Mouse (Mus musculus) intestine, embryonic 16.5 days (tissue): ENCODE results near the gene Sst. TPM values are rescaled to one million over a fixed set of nuclear protein-coding genes. Genes with fewer than 3 reads are reported as not detected.

Experiments used
- ATAC-seq: fragments of 200-750 bp; cut with Nextera tagmentation; 2 replicates; pipeline ENCODE4 v1.8.0; 2017; ENCODE audit warnings: moderate TSS enrichment, moderate library complexity
- H3K27ac ChIP-seq: fragments of 300-500 bp; sonication (generic); 2 replicates; pipeline ENCODE4 v1.5.1; 2014; ENCODE audit warnings: mild to moderate bottlenecking, low read length
- H3K27me3 ChIP-seq: fragments of 300-500 bp; sonication (generic); replicated peaks from 2 replicates; pipeline ENCODE4 v1.6.1; 2014; ENCODE audit warnings: low read length, control low read depth, mixed read lengths; ENCODE audit not compliant: control insufficient read depth, insufficient read depth
- H3K36me3 ChIP-seq: fragments of 300-500 bp; sonication (generic); 2 replicates; pipeline ENCODE4 v1.6.1; 2014; ENCODE audit warnings: low read length, control low read depth; ENCODE audit not compliant: control insufficient read depth, insufficient read depth
- H3K4me1 ChIP-seq: fragments of 300-500 bp; sonication (generic); 2 replicates; pipeline ENCODE4 v1.6.1; 2014; ENCODE audit warnings: low read length, control low read depth, mixed read lengths; ENCODE audit not compliant: control insufficient read depth, insufficient read depth
- H3K4me2 ChIP-seq: fragments of 300-500 bp; sonication (generic); 2 replicates; pipeline ENCODE4 v1.6.1; 2014; ENCODE audit warnings: low read depth, low read length, control low read depth
- H3K4me3 ChIP-seq: fragments of 300-500 bp; sonication (generic); 2 replicates; pipeline ENCODE4 v1.5.1; 2014; ENCODE audit warnings: mild to moderate bottlenecking, low read length
- H3K9ac ChIP-seq: fragments of 300-500 bp; sonication (generic); 2 replicates; pipeline ENCODE4 v1.6.1; 2014; ENCODE audit warnings: low read depth, low read length
- H3K9me3 ChIP-seq: fragments of 300-500 bp; sonication (generic); 2 replicates; pipeline ENCODE4 v1.6.1; 2016; ENCODE audit warnings: low read length, control low read depth; ENCODE audit not compliant: control insufficient read depth
- WGBS: fragments of 180-500 bp; shearing (Covaris S2); extraction: QIAGEN DNeasy Blood & Tissue Kit; methylation state at CpG from one replicate; pipeline ENCODE4 v1.1.7; 2014; 5-methylcytosine and 5-hydroxymethylcytosine counted together
- polyA plus RNA-seq: library from polyadenylated mRNA; unstranded; fragments of >200 nt; fragmentation: Nextera tagmentation; extraction: Ambion mirVana; gene quantifications from 2 replicates; pipeline ENCODE4 v1.2.1, GENCODE M21; 2015

Gene Sst
- polyA plus RNA-seq, 1 experiment from 2014 or later, result 20.7 TPM

GRCm38 (mm10) chr16:23897486-23897885 is 6.7 kb upstream of the Sst start:
- H3K9ac ChIP-seq, result no peak overlapping the region

GRCm38 (mm10) chr16:23895135-23895534 is 4.4 kb upstream of the Sst start:
- H3K9me3 ChIP-seq, result no peaks in the 10 kb centered on the region
- 79% methylated on average over 3 of the region's 3 CpGs for WGBS
- H3K4me3 ChIP-seq, result no peak overlapping the region
- H3K4me2 ChIP-seq, result no peak overlapping the region
- peaks cover 15% of the 10 kb centered on the region for H3K27me3 ChIP-seq
- no peak overlapping the region for H3K9ac ChIP-seq
- no peaks in the 10 kb centered on the region for H3K36me3 ChIP-seq
- H3K4me1 ChIP-seq, result peaks cover 4% of the 10 kb centered on the region; the same call in 1 of the 2 replicates
- H3K27ac ChIP-seq, result no peak overlapping the region
- ATAC-seq, result no peak

More at GRCm38 (mm10) chr16:23897486-23897885, 6.7 kb upstream of the Sst start:
- peaks cover 4% of the 10 kb centered on the region; the same call in 1 of the 2 replicates for H3K4me1 ChIP-seq
- H3K4me3 ChIP-seq, result no peak overlapping the region
- no peaks in the 10 kb centered on the region for H3K9me3 ChIP-seq
- 75% methylated on average over 5 of the region's 5 CpGs for WGBS
- ATAC-seq, result no peak
- no peak overlapping the region for H3K27ac ChIP-seq
- H3K27me3 ChIP-seq, result no peaks in the 10 kb centered on the region; the same call in 1 of the 2 replicates
- H3K4me2 ChIP-seq, result no peak overlapping the region
- no peaks in the 10 kb centered on the region for H3K36me3 ChIP-seq

DNA sequence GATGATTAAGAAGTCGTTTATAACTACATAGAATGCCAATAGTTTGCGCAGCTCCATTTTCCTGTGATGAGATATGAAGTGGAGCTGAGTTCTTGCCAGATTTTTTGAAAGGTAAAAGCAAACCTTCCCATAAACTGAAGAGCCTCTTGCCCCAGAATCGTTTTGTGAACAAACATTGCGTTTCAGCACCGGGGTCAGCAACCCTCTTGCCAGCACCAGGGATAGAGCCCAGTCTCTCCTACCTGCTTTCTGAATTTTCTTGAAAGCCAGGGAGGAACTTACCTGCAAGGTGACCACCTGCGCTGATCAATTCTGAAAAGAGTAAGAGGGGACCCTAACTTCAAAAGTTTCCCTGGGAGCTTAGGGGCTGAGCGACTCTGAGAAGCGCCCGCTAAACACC is 607 bp downstream of the Sst start:
- no peak overlapping the region for H3K9ac ChIP-seq
- ATAC-seq, result no peak
- no peak overlapping the region for H3K4me2 ChIP-seq
- no peak overlapping the region for H3K27ac ChIP-seq
- H3K4me3 ChIP-seq, result no peak overlapping the region
- peaks cover 15% of the 10 kb centered on the region for H3K27me3 ChIP-seq
- WGBS, result 5% methylated on average over 9 of the region's 9 CpGs
- H3K9me3 ChIP-seq, result no peaks in the 10 kb centered on the region
- no peaks in the 10 kb centered on the region for H3K36me3 ChIP-seq
- no peaks in the 10 kb centered on the region for H3K4me1 ChIP-seq

GRCm38 (mm10) chr16:23887910-23888579 is 2.7 kb downstream of the Sst start:
- H3K9me3 ChIP-seq, result no peaks in the 10 kb centered on the region
- peaks cover 15% of the 10 kb centered on the region for H3K27me3 ChIP-seq
- no peak overlapping the region for H3K9ac ChIP-seq
- no peak for ATAC-seq
- H3K4me2 ChIP-seq, result no peak overlapping the region
- no peak overlapping the region for H3K4me3 ChIP-seq
- 72% methylated on average over 10 of the region's 10 CpGs for WGBS
- H3K36me3 ChIP-seq, result no peaks in the 10 kb centered on the region
- no peak overlapping the region for H3K27ac ChIP-seq
- H3K4me1 ChIP-seq, result no peaks in the 10 kb centered on the region

DNA sequence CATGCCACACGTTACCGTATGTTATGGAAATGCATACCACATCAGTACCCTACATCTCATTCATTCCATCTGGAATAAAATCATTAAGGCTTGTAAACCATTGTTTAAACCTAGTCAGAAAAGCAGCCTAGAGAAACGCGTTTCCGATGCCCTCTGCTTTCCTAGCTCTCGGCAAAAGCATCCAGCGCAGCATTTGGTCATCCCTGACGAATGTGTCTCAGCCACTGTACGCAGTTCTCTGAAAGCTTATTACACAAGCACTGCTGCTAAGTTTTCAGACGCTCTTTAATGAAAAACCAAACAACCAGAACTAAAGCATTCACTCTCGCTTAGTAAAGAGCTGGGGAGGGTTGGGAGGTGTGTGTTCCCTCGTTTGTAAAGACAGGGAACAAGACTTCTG is 5.7 kb downstream of the Sst start:
- no peak overlapping the region for H3K4me3 ChIP-seq
- no peaks in the 10 kb centered on the region for H3K4me1 ChIP-seq
- no peak for ATAC-seq
- no peaks in the 10 kb centered on the region for H3K9me3 ChIP-seq
- H3K36me3 ChIP-seq, result no peaks in the 10 kb centered on the region
- H3K27me3 ChIP-seq, result no peaks in the 10 kb centered on the region
- H3K9ac ChIP-seq, result no peak overlapping the region
- WGBS, result 71% methylated on average over 12 of the region's 12 CpGs
- no peak overlapping the region for H3K27ac ChIP-seq
- H3K4me2 ChIP-seq, result no peak overlapping the region

DNA sequence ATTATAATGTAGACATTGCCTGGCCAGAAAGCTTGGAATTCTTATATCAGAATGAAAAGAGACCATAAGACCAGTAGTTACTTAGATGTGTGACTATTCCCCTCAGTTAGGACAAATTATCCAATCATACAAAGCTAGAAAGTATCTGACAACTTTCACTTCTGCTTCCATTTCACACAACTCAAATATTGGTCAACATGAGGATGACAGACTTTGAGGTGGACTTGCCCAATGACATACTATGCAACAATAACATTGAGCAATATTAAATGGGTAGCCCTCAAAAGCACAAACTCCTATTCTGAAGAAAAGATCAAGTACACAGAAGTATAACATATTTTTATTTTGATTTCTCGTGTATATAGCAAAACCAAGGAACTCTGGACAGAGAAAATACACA is 35.5 kb downstream of the Sst start:
- no peaks in the 10 kb centered on the region for H3K4me1 ChIP-seq
- no peak overlapping the region for H3K4me2 ChIP-seq
- H3K27ac ChIP-seq, result no peak overlapping the region
- no peak for ATAC-seq
- no peaks in the 10 kb centered on the region for H3K36me3 ChIP-seq
- WGBS, result 64% methylated on average over 1 of the region's 1 CpGs
- no peak overlapping the region for H3K9ac ChIP-seq
- H3K9me3 ChIP-seq, result no peaks in the 10 kb centered on the region
- H3K4me3 ChIP-seq, result no peak overlapping the region
- no peaks in the 10 kb centered on the region for H3K27me3 ChIP-seq

DNA sequence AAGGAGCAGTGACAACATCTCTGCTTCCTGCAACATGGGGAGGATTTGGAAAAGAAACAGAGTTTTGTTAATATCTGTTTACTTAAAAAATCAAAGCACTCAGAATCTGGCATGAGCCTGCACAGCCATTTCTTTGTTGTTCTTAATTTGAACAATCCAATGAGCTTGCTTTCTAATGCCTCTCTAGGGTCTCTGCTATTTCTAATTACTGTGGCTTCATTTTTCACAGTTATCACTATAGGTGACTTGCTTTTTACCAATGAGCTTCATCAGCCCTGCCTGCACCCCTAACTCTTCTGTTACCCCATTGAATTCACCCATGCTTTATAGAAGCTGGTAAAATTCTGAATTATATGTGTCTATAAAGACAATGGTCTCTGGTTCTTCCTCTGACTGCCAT is 41.0 kb downstream of the Sst start:
- Histone ChIP-seq H3K9ac (no peak overlapping the region), H3K27ac (no peak overlapping the region), H3K27me3 (no peaks in the 10 kb centered on the region), H3K9me3 (no peaks in the 10 kb centered on the region), H3K36me3 (no peaks in the 10 kb centered on the region), H3K4me3 (no peak overlapping the region), H3K4me1 (no peaks in the 10 kb centered on the region), H3K4me2 (no peak overlapping the region)
- no peak for ATAC-seq

- H3K4me1 ChIP-seq, result no peaks in the 10 kb centered on the region
- no peaks in the 10 kb centered on the region for H3K27me3 ChIP-seq
- ATAC-seq, result no peak
- no peaks in the 10 kb centered on the region for H3K9me3 ChIP-seq
- H3K4me3 ChIP-seq, result no peak overlapping the region
- H3K27ac ChIP-seq, result no peak overlapping the region
- no peak overlapping the region for H3K9ac ChIP-seq
- H3K36me3 ChIP-seq, result no peaks in the 10 kb centered on the region
- H3K4me2 ChIP-seq, result no peak overlapping the region
Observed at GRCm38 (mm10) chr16:23849176-23849575, 41.6 kb downstream of the Sst start.

DNA sequence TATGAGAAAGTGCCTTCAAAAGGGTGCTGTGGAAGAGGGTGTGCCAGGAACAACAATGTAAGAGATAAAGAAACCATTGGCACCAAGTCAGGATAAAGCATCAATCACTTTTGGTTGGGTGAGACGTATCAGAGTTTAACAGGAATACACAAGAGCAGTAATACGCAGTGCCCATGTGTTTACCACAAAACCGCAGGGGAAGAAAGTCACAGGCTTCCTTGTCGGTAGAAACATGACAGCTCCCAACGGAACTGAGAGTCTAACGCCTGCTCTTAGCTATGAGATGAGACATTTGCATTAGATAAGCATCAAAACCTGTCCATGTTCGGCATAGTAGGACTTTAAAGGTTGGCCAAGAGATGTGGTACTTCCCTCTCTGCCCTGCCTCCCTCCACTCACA is 46.1 kb downstream of the Sst start:
- H3K27ac ChIP-seq, result no peak overlapping the region

GRCm38 (mm10) chr16:23842609-23843008 is 48.1 kb downstream of the Sst start:
- WGBS, result 59% methylated on average over 3 of the region's 3 CpGs
- H3K4me1 ChIP-seq, result no peaks in the 10 kb centered on the region
- H3K36me3 ChIP-seq, result no peaks in the 10 kb centered on the region
- H3K9ac ChIP-seq, result no peak overlapping the region
- H3K27me3 ChIP-seq, result no peaks in the 10 kb centered on the region
- no peak for ATAC-seq
- no peak overlapping the region for H3K4me3 ChIP-seq
- no peaks in the 10 kb centered on the region for H3K9me3 ChIP-seq
- no peak overlapping the region for H3K4me2 ChIP-seq
- no peak overlapping the region for H3K27ac ChIP-seq

More for the DNA sequence above, 46.1 kb downstream of the Sst start:
- H3K4me3 ChIP-seq, result no peak overlapping the region
- ATAC-seq, result no peak
- H3K27me3 ChIP-seq, result no peaks in the 10 kb centered on the region
- H3K36me3 ChIP-seq, result no peaks in the 10 kb centered on the region
- H3K4me2 ChIP-seq, result no peak overlapping the region
- no peak overlapping the region for H3K9ac ChIP-seq
- no peaks in the 10 kb centered on the region for H3K9me3 ChIP-seq
- H3K4me1 ChIP-seq, result no peaks in the 10 kb centered on the region
- 85% methylated on average over 7 of the region's 7 CpGs for WGBS
